Mouse (Mus musculus) neural tube, embryonic 14.5 days (tissue): ENCODE measurements at regions not wholly inside any gene's neighbourhood (a gene's known extent, or its start where the extent isn't known, plus 50 kb on each side); places are given as distances from the start of the nearest gene placed in this dataset.

Source experiments
- ATAC-seq: fragments of 200-750 bp; cut with Nextera tagmentation; 2 replicates; pipeline ENCODE4 v1.8.0; 2017; ENCODE audit warnings: low read depth, mild to moderate bottlenecking, moderate TSS enrichment, moderate library complexity
- H3K27ac ChIP-seq: fragments of 300-500 bp; sonication (generic); 2 replicates; pipeline ENCODE4 v1.5.1; 2014; ENCODE audit warnings: low read depth, mild to moderate bottlenecking, control low read depth, low read length, moderate library complexity, mixed read lengths
- H3K27me3 ChIP-seq: fragments of 300-500 bp; sonication (generic); 2 replicates; pipeline ENCODE4 v1.6.1; 2014; ENCODE audit warnings: low read length; ENCODE audit not compliant: control insufficient read depth, insufficient read depth
- H3K36me3 ChIP-seq: fragments of 300-500 bp; sonication (generic); 2 replicates; pipeline ENCODE4 v1.6.1; 2014; ENCODE audit warnings: low read length, mixed read lengths; ENCODE audit not compliant: control insufficient read depth, insufficient read depth
- H3K4me1 ChIP-seq: fragments of 300-500 bp; sonication (generic); 2 replicates; pipeline ENCODE4 v1.6.1; 2014; ENCODE audit warnings: low read length; ENCODE audit not compliant: control insufficient read depth, insufficient read depth
- H3K4me2 ChIP-seq: fragments of 300-500 bp; sonication (generic); 2 replicates; pipeline ENCODE4 v1.6.1; 2014; ENCODE audit warnings: mild to moderate bottlenecking, low read depth, low read length, control low read depth
- H3K4me3 ChIP-seq: fragments of 300-500 bp; sonication (generic); 2 replicates; pipeline ENCODE4 v1.5.1; 2014; ENCODE audit warnings: low read depth, low read length, control low read depth, mixed read lengths
- H3K9ac ChIP-seq: fragments of 300-500 bp; sonication (generic); replicated peaks from 2 replicates; pipeline ENCODE4 v1.6.1; 2014; ENCODE audit warnings: low read depth, mild to moderate bottlenecking, control low read depth, low read length, mixed read lengths
- H3K9me3 ChIP-seq: fragments of 300-500 bp; sonication (generic); 2 replicates; pipeline ENCODE4 v1.6.1; 2016; ENCODE audit warnings: low read length; ENCODE audit not compliant: control insufficient read depth
- WGBS: fragments of 180-500 bp; shearing (Covaris S2); extraction: QIAGEN DNeasy Blood & Tissue Kit; methylation state at CpG from one replicate; pipeline ENCODE4 v1.1.7; 2014; 5-methylcytosine and 5-hydroxymethylcytosine counted together

GRCm38 (mm10) chr1:67558728-67559127, 435.9 kb downstream of the Cps1 start:
- Histone ChIP-seq H3K27me3 (no peaks in the 10 kb centered on the region), H3K4me3 (no peak overlapping the region), H3K9me3 (no peaks in the 10 kb centered on the region), H3K36me3 (no peaks in the 10 kb centered on the region), H3K4me2 (no peak overlapping the region), H3K9ac (no peak overlapping the region), H3K27ac (no peak overlapping the region), H3K4me1 (no peaks in the 10 kb centered on the region)
- no peak for ATAC-seq

GRCm38 (mm10) chr1:67559179-67559578, 436.4 kb downstream of the Cps1 start:
- no peaks in the 10 kb centered on the region for H3K9me3 ChIP-seq
- no peak overlapping the region for H3K9ac ChIP-seq
- no peaks in the 10 kb centered on the region for H3K36me3 ChIP-seq
- no peak overlapping the region for H3K27ac ChIP-seq
- no peak overlapping the region for H3K4me2 ChIP-seq
- no peaks in the 10 kb centered on the region for H3K4me1 ChIP-seq
- H3K27me3 ChIP-seq, result no peaks in the 10 kb centered on the region
- no peak overlapping the region for H3K4me3 ChIP-seq
- WGBS, result 43% methylated on average over 1 of the region's 1 CpGs
- ATAC-seq, result no peak

GRCm38 (mm10) chr1:67571616-67572015, 448.8 kb downstream of the Cps1 start:
- Histone ChIP-seq H3K4me2 (no peak overlapping the region), H3K36me3 (no peaks in the 10 kb centered on the region), H3K9me3 (no peaks in the 10 kb centered on the region), H3K27me3 (no peaks in the 10 kb centered on the region), H3K27ac (no peak overlapping the region), H3K4me3 (no peak overlapping the region), H3K4me1 (no peaks in the 10 kb centered on the region), H3K9ac (no peak overlapping the region)
- 84% methylated on average over 1 of the region's 1 CpGs for WGBS
- ATAC-seq, result no peak

- WGBS, result 94% methylated on average over 2 of the region's 2 CpGs
- no peaks in the 10 kb centered on the region for H3K9me3 ChIP-seq
- H3K27me3 ChIP-seq, result no peaks in the 10 kb centered on the region
- H3K27ac ChIP-seq, result no peak overlapping the region
- no peaks in the 10 kb centered on the region for H3K4me1 ChIP-seq
- H3K9ac ChIP-seq, result no peak overlapping the region
- H3K4me3 ChIP-seq, result no peak overlapping the region
- ATAC-seq, result no peak
- H3K36me3 ChIP-seq, result no peaks in the 10 kb centered on the region
- no peak overlapping the region for H3K4me2 ChIP-seq
These were observed 456.9 kb downstream of the Cps1 start for GRCm38 (mm10) chr1:67579732-67580131.
